Mouse (Mus musculus) adrenal gland, adult 8-10 months (tissue): Measurements from ENCODE around the gene Yif1a. TPM values are rescaled to one million over a fixed set of nuclear protein-coding genes. Genes with fewer than 3 reads are reported as not detected.

Source experiments
- DNase-seq: peaks from one replicate; pipeline ENCODE4 v3.0.0; 2022
- total RNA-seq, 4 experiments: library from RNA; stranded (reverse); gene quantifications; 2 replicates each; pipeline ENCODE4 v1.2.4; 2022

Yif1a gene
- total RNA-seq, 4 experiments from 2014 or later, result 58.5 to 79.0 (median 62.9) TPM

- no peak for DNase-seq
These were observed 27.7 kb upstream of the Yif1a start for GRCm38 (mm10) chr19:5060365-5061330.

GRCm38 (mm10) chr19:5062041-5062440, 26.3 kb upstream of the Yif1a start:
- no peak for DNase-seq

DNA sequence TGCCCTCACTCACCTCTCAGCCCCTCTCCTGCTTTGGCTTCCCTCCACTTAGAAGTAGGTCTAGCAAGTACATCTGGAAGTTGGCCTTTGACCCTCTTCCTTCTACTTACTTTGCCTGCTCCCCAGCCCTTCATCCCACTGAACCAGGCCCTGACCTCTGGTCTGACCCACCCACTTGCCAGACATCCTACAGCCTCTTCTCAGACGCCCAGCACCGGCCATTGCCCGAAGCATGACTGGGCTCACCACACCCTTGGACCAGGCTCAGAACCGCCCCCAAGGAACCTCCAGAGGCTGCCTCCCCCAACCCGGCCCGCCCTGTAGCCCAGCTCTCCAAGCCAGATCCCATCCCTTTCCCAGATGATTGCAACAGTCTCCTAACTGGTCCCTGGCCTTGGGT, 25.9 kb upstream of the Yif1a start:
- DNase-seq, result no peak

DNA sequence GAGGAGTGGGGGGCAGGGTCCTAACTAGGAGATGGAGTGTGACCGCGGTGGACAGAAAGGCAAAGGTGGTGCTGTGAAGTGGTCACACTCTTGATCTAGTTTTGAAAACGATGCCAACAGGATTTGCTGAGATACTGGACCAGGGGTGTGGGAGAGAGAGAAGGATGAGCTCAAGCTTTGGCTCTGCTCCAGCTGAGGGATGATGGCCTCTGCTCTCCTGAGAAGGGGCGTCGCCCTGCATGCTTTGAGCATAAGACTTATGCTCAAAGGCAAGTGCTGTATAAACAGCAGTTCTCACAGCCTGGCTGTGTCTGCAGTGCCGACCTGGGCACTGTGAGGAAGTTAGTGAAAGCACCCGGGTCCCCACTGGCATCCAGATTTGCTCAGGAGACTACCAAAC, 23.2 kb upstream of the Yif1a start:
- no peak for DNase-seq

- DNase-seq, result no peak
These were observed 21.1 kb upstream of the Yif1a start for GRCm38 (mm10) chr19:5067040-5067799.

- DNase-seq, result no peak
These were observed 20.3 kb upstream of the Yif1a start, which contains the start of gene Cd248 for GRCm38 (mm10) chr19:5067867-5068569. Gene Cd248, plus strand, starts transcription at chr19:5068078.

DNA sequence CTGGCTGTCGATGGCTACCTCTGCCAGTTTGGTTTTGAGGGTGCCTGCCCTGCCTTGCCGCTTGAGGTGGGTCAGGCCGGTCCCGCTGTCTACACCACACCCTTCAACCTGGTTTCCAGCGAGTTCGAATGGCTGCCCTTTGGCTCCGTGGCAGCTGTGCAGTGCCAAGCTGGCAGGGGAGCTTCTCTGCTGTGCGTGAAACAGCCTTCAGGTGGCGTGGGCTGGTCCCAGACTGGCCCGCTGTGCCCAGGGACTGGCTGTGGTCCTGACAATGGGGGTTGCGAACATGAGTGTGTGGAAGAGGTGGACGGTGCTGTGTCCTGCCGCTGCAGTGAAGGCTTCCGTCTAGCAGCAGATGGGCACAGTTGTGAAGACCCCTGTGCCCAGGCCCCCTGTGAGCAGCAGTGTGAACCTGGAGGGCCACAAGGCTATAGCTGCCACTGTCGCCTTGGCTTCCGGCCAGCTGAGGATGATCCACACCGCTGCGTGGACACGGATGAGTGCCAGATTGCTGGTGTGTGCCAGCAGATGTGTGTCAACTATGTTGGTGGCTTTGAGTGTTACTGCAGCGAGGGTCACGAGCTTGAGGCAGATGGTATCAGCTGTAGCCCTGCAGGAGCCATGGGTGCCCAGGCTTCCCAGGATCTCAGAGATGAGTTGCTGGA, 19.6 kb upstream of the Yif1a start:
- no peak for DNase-seq

DNA sequence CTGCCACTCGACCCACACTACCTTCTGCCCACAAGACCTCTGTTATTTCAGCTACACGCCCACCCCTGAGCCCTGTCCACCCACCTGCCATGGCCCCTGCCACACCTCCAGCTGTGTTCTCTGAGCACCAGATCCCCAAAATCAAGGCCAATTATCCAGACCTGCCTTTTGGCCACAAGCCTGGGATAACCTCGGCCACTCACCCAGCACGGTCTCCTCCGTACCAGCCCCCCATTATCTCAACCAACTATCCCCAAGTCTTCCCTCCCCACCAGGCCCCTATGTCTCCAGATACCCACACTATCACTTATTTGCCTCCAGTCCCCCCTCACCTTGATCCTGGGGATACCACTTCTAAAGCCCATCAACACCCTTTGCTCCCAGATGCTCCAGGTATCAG, 18.9 kb upstream of the Yif1a start:
- no peak for DNase-seq

DNA sequence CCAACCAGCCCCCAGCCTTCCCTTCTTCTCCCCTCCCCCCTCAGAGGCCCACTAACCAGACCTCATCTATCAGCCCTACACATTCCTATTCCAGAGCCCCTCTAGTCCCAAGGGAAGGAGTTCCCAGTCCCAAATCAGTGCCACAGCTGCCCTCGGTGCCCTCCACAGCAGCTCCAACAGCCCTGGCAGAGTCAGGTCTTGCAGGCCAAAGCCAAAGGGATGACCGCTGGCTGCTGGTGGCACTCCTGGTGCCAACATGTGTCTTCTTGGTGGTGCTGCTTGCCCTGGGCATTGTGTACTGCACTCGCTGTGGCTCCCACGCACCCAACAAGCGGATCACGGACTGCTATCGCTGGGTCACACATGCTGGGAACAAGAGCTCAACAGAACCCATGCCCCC, 18.4 kb upstream of the Yif1a start:
- no peak for DNase-seq

- no peak for DNase-seq
These were observed 17.3 kb upstream of the Yif1a start for GRCm38 (mm10) chr19:5071077-5071476.

GRCm38 (mm10) chr19:5071545-5072369, 16.6 kb upstream of the Yif1a start:
- DNase-seq, result peak; percentile 70

GRCm38 (mm10) chr19:5072389-5073019, 15.8 kb upstream of the Yif1a start:
- DNase-seq, result no peak

GRCm38 (mm10) chr19:5073028-5073427, 15.3 kb upstream of the Yif1a start:
- DNase-seq, result no peak

GRCm38 (mm10) chr19:5073518-5073917, 14.8 kb upstream of the Yif1a start:
- no peak for DNase-seq

DNA sequence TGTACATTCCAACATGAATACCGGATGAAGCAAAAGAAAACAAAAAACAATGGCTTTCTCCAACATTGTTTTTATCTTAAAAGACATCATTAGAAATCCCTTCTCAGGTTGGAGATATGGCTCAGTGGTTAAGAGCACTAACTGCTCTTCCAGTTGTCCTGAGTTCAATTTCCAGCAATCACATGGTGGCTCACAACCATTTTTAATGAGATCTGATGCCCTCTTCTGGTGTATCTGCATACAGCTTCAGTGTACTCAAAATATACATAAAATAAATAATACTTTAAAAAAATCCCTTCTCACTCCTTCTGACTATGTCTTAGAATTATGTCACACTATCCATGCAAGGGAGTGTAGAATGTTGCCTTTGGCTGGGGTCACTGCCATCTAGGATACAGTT, 9.1 kb upstream of the Yif1a start:
- no peak for DNase-seq

DNA sequence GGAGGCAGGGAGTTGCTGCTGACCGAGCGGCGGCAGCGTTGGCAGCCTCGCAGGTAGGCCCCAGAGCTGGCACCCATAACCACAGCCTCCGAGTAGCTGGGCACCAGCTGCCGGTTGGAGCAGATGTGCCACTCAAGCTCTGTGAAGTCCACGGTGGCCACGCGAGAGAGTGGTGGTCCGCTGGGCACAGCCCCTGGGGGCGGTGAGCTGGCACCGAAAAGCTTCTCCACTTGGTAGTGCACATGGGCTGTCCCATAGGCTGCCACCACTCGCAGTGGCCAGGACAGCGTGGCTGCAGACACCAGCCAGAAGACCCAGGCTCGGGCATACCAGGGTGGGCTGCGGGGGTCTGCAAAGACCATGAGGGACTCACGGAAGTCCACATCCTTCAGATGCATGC, 6.3 kb upstream of the Yif1a start:
- DNase-seq, result no peak

- DNase-seq, result no peak
These were observed 5.7 kb upstream of the Yif1a start for GRCm38 (mm10) chr19:5082596-5082995.

DNA sequence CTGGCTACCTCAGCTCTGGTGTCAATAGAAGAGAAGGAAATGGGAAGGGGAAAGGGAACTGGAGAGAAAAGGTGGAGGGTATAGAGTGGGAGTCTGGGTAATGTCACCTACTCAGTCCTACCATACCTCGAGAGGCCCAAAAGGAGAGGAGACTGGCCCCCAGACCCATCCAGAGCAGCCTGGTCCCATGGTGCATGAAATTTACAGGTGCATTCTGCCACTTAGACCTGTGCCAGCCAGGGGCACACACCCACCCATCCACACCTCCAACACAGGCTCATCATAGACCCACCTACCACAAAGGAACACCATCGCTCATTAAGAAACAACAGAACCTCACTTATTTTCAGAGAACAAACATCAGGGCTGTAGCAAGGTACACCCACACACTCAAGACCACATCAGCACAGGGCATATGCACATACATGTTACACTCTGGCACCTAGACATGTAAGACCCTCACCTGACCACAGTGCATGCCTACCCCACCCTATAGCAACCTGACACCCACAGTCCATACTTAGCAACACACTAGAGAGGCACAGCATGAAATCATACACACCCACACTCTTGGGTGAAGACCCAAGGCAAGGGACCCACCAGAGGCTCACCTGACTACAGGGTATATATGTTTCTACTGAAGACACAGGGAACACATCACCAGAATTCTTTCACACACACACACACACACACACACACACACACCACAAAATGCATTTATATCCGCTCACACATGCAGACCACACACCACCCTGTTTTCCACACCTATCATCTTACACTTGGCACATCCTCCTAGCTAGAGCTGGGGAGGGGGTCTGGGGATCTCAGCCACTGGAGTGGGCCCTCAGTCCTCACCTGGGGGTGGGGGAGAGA, 4.1 kb upstream of the Yif1a start:
- no peak for DNase-seq

DNA sequence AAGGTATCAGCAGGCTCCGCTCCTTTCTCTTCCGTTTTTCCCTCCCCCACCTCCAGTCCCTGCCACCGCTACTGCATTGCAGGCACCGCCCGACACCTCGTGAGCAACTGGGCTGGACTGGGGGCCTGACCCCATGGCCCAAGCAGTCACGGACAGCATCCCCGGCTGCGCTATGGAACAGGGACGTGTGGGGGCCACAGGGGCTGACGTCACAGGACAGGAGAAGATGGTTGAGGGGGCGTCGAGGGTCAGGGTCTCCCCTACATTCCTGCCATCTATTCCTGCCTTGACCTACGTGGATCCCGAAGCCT, 3.5 kb upstream of the Yif1a start:
- DNase-seq, result no peak
